Mouse (Mus musculus): ENCODE data around the gene Ctsz. TPM values are rescaled to one million over a fixed set of nuclear protein-coding genes. Genes with fewer than 3 reads are reported as not detected.

Ctsz gene
- polyA plus RNA-seq, 1 experiment, result 59.2 TPM

DNA sequence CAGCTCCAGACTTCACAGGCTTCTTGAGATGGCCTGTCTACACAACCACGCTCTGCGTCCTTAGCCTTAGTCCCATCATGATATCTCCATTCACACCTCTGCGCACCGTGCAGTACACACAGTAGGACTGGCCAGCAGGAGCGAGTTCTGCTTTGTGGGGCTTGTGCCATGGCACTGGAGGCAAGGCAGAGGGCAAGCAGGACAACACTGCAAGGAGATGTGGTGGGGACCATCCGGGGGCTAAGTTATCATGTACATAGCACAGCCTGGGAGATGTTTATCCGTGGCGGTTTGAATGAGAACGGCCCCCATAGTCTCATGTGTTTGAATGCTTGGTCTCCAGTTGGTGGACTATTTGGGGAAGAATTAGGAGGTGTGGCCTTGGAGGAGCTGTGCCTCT, 3.9 kb downstream of the Ctsz start:
- H3K36me3 ChIP-seq (ENCODE audit: control insufficient read depth, insufficient read depth, low read length, poor library complexity, severe bottlenecking), result peaks cover 3% of the 10 kb centered on the region; the same call in 1 of the 2 replicates
- TF ChIP-seq EP300 (IDR thresholded peaks at IDR 0.05; ENCODE audit: insufficient read depth, low read depth, low read length) (no peak), POLR2A (IDR thresholded peaks at IDR 0.05; ENCODE audit: insufficient read depth, low read length) (no peak), CTCF (IDR thresholded peaks at IDR 0.05; ENCODE audit: low read depth, low read length) (no peak)
- H3K4me3 ChIP-seq (ENCODE audit: low read depth, low read length), result no peak overlapping the region
- no peak overlapping the region for H3K9ac ChIP-seq (ENCODE audit: low read depth, poor library complexity, severe bottlenecking)
- no peaks in the 10 kb centered on the region for H3K9me3 ChIP-seq (replicated peaks; ENCODE audit: control insufficient read depth, insufficient read depth, low read length, poor library complexity, severe bottlenecking)
- no peak overlapping the region for H3K27ac ChIP-seq (ENCODE audit: insufficient read depth, low read length)
- no peaks in the 10 kb centered on the region for H3K27me3 ChIP-seq (ENCODE audit: control insufficient read depth, insufficient read depth, low read length, poor library complexity, severe bottlenecking)
- H3K4me1 ChIP-seq (ENCODE audit: control insufficient read depth, insufficient read depth, low read length), result peaks cover 10% of the 10 kb centered on the region

DNA sequence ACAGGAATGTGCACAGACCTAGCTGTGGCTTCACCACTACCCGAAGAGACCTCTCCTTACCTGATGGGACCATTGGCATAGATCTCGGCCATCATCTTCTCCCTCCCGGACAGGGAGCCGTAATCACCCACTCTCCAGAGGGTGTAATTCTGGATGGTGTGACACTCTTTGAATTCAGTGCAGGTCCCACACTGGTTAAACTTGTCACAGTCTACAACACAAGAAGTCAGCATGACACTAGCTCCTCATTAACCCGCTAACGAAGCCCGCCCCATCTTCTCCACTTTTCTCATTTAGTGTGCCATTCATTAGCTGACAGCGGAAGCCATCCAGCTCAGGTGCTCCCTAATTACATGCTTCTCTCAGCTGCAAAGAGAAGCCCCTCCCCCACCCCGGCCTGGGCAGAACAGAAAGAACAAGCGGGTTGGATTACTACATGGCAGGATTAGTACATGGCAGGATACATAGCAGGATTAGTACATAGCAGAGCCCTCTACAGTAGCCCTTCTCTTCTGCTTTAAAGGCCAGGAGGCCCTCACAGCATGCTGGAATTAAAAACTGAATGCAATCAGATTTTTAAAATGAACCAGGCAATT, 9.7 kb downstream of the Ctsz start:
- Histone ChIP-seq H3K36me3 (ENCODE audit: control insufficient read depth, insufficient read depth, low read length, poor library complexity, severe bottlenecking) (peaks cover 34% of the 10 kb centered on the region), H3K27ac (ENCODE audit: insufficient read depth, low read length) (no peak overlapping the region)

DNA sequence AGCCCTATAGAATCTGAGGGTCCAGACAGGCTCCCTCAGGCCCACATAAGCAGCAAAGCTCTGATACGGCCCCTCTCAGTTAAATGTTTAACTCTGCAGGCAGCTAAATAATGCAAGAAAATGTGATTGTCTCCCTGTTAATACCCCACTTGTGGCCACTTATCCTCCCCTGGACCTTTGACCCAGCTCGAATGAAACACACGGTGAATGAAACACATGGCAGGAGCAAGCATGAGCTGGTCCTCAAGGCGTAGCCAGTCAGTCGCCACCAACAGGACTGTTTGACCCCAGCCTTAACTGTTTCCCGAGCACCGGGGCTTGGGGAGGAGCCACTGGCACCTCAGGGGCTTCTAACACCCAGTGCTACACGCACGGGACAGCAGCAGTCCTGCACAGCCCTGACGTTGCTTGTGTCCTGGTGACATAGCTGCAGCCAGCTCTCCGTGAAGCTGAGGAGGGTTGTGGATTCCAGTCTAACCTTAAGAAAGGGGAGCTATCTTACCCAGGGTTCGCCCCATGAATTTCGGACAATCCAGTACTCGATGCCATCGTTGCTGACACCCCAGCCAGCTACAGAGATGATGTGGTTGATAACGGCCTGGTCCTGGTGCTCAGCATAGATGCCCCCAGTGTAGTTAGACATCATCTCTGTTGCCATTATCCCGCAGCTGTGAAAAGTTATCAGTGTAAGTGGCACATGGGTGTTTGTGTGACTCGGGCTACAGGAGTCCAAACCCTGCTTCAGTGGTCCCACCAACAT, 10.6 kb downstream of the Ctsz start:
- Histone ChIP-seq H3K27me3 (ENCODE audit: control insufficient read depth, insufficient read depth, low read length, poor library complexity, severe bottlenecking) (no peaks in the 10 kb centered on the region), H3K36me3 (ENCODE audit: control insufficient read depth, insufficient read depth, low read length, poor library complexity, severe bottlenecking) (peaks cover 34% of the 10 kb centered on the region), H3K9me3 (replicated peaks; ENCODE audit: control insufficient read depth, insufficient read depth, low read length, poor library complexity, severe bottlenecking) (no peaks in the 10 kb centered on the region), H3K9ac (ENCODE audit: low read depth, poor library complexity, severe bottlenecking) (no peak overlapping the region), H3K4me1 (ENCODE audit: control insufficient read depth, insufficient read depth, low read length) (no peaks in the 10 kb centered on the region), H3K27ac (ENCODE audit: insufficient read depth, low read length) (no peak overlapping the region), H3K4me3 (ENCODE audit: low read depth, low read length) (no peak overlapping the region)
- TF ChIP-seq CTCF (IDR thresholded peaks at IDR 0.05; ENCODE audit: low read depth, low read length), result no peak
- TF ChIP-seq POLR2A (IDR thresholded peaks at IDR 0.05; ENCODE audit: insufficient read depth, low read length), result no peak
- no peak for TF ChIP-seq EP300 (IDR thresholded peaks at IDR 0.05; ENCODE audit: insufficient read depth, low read depth, low read length)

More for the DNA sequence above, 9.7 kb downstream of the Ctsz start:
- no peak overlapping the region for H3K9ac ChIP-seq (ENCODE audit: low read depth, poor library complexity, severe bottlenecking)
- H3K4me3 ChIP-seq (ENCODE audit: low read depth, low read length), result no peak overlapping the region
- peaks cover under 1% of the 10 kb centered on the region for H3K4me1 ChIP-seq (ENCODE audit: control insufficient read depth, insufficient read depth, low read length)
- H3K9me3 ChIP-seq (replicated peaks; ENCODE audit: control insufficient read depth, insufficient read depth, low read length, poor library complexity, severe bottlenecking), result no peaks in the 10 kb centered on the region
- no peaks in the 10 kb centered on the region for H3K27me3 ChIP-seq (ENCODE audit: control insufficient read depth, insufficient read depth, low read length, poor library complexity, severe bottlenecking)
- TF ChIP-seq POLR2A (IDR thresholded peaks at IDR 0.05; ENCODE audit: insufficient read depth, low read length), result no peak
- no peak for TF ChIP-seq EP300 (IDR thresholded peaks at IDR 0.05; ENCODE audit: insufficient read depth, low read depth, low read length)
- TF ChIP-seq CTCF (IDR thresholded peaks at IDR 0.05; ENCODE audit: low read depth, low read length), result no peak

DNA sequence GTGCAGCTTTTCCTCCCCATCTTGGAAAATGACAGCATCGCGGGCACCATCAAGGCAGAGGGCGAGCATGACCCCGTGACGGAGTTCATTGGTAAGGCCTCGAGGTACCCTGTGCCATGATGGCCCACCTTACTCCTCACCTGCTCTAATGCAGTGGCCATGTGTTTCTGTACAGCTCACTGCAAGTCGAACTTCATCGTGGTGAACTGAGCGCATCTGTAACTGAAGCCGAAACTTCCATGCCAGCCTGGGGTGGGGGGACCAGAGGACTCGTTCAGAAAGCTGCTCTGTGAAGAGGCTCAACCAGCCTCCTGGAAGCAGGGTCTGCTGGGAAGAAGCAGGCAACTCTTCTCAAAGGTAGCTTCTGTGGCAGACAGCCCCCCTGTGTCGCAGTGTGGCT, 12.0 kb downstream of the Ctsz start:
- Histone ChIP-seq H3K4me1 (ENCODE audit: control insufficient read depth, insufficient read depth, low read length) (no peaks in the 10 kb centered on the region), H3K9me3 (replicated peaks; ENCODE audit: control insufficient read depth, insufficient read depth, low read length, poor library complexity, severe bottlenecking) (no peaks in the 10 kb centered on the region), H3K4me3 (ENCODE audit: low read depth, low read length) (no peak overlapping the region), H3K27me3 (ENCODE audit: control insufficient read depth, insufficient read depth, low read length, poor library complexity, severe bottlenecking) (no peaks in the 10 kb centered on the region), H3K36me3 (ENCODE audit: control insufficient read depth, insufficient read depth, low read length, poor library complexity, severe bottlenecking) (peaks cover 31% of the 10 kb centered on the region), H3K9ac (ENCODE audit: low read depth, poor library complexity, severe bottlenecking) (no peak overlapping the region), H3K27ac (ENCODE audit: insufficient read depth, low read length) (no peak overlapping the region)
- TF ChIP-seq CTCF (IDR thresholded peaks at IDR 0.05; ENCODE audit: low read depth, low read length) (no peak), POLR2A (IDR thresholded peaks at IDR 0.05; ENCODE audit: insufficient read depth, low read length) (no peak), EP300 (IDR thresholded peaks at IDR 0.05; ENCODE audit: insufficient read depth, low read depth, low read length) (no peak)

DNA sequence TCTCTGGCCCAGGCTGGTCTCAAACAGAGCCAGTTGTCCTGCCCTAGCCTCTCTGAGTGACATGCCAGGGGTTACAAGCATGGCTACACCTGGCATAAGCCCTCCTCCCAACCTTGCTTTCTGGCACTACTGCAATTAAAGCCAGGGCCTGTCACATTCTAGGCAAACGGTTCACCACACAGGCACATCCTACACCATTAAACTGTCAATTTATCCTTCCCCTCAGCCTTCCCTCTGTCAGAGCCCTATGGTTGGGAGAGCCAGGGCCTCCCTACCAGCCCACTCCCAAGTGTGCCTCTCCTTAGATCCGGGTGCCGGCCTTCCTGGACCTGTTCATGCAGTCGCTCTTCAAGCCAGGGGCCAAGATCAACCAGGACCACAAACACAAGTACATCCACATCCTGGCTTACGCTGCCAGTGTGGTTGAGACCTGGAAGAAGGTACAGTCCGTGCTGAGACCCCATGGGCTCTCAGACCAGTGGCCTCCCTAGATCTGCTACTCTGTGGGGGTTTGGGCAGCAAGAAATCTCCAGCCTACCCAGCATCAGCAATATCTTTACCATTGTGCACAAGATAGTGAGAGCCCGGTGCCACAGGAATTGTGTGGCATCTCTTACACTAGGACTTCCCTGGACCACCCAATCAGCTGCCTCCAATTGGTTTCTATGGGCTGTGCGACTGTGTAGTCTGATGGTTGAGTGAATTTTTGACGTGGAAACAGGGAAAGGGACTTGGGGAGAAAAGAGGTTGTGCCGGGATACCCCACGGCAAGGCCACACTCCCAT, 14.3 kb downstream of the Ctsz start:
- no peak overlapping the region for H3K4me3 ChIP-seq (ENCODE audit: low read depth, low read length)
- H3K36me3 ChIP-seq (ENCODE audit: control insufficient read depth, insufficient read depth, low read length, poor library complexity, severe bottlenecking), result peaks cover 31% of the 10 kb centered on the region
- H3K27me3 ChIP-seq (ENCODE audit: control insufficient read depth, insufficient read depth, low read length, poor library complexity, severe bottlenecking), result no peaks in the 10 kb centered on the region
- H3K9ac ChIP-seq (ENCODE audit: low read depth, poor library complexity, severe bottlenecking), result no peak overlapping the region
- TF ChIP-seq CTCF (IDR thresholded peaks at IDR 0.05; ENCODE audit: low read depth, low read length) (no peak), EP300 (IDR thresholded peaks at IDR 0.05; ENCODE audit: insufficient read depth, low read depth, low read length) (no peak), POLR2A (IDR thresholded peaks at IDR 0.05; ENCODE audit: insufficient read depth, low read length) (no peak)
- H3K9me3 ChIP-seq (replicated peaks; ENCODE audit: control insufficient read depth, insufficient read depth, low read length, poor library complexity, severe bottlenecking), result no peaks in the 10 kb centered on the region
- no peak overlapping the region for H3K27ac ChIP-seq (ENCODE audit: insufficient read depth, low read length)
- H3K4me1 ChIP-seq (ENCODE audit: control insufficient read depth, insufficient read depth, low read length), result no peaks in the 10 kb centered on the region

All from ES-Bruce4 (cell line).